Mouse (Mus musculus) right cerebral cortex, adult 18-20 months (tissue): Measurements from ENCODE around the gene Ubap2l.

Experiments
- DNase-seq: peaks from one replicate; pipeline ENCODE4 v3.0.0; 2022; ENCODE audit warnings: mixed read lengths

Ubap2l gene

GRCm38 (mm10) chr3:90065553-90065952 lies 13.1 kb upstream of the Ubap2l start:
- peak; percentile 33 for DNase-seq

GRCm38 (mm10) chr3:90064383-90064782 lies 12.0 kb upstream of the Ubap2l start:
- no peak for DNase-seq

- no peak for DNase-seq
These were observed 10.1 kb upstream of the Ubap2l start for GRCm38 (mm10) chr3:90062539-90062938.

- DNase-seq, result no peak
These were observed 9.1 kb upstream of the Ubap2l start for GRCm38 (mm10) chr3:90061549-90061948.

- peak; percentile 58 for DNase-seq
These were observed 732 bp downstream of the Ubap2l start, which contains the start of gene 4933434E20Rik for GRCm38 (mm10) chr3:90051441-90052350. Gene 4933434E20Rik (plus strand): TSS chr3:90051636.

GRCm38 (mm10) chr3:90049691-90050090 lies 2.7 kb downstream of the Ubap2l start:
- DNase-seq, result no peak

GRCm38 (mm10) chr3:90036263-90036662 lies 16.2 kb downstream of the Ubap2l start:
- no peak for DNase-seq

GRCm38 (mm10) chr3:90034653-90035052 lies 17.8 kb downstream of the Ubap2l start:
- no peak for DNase-seq

- no peak for DNase-seq
These were observed 35.8 kb downstream of the Ubap2l start for GRCm38 (mm10) chr3:90016626-90017025.

- no peak for DNase-seq
These were observed 42.1 kb downstream of the Ubap2l start for GRCm38 (mm10) chr3:90010291-90010690.

- DNase-seq, result no peak
These were observed 48.2 kb downstream of the Ubap2l start for GRCm38 (mm10) chr3:90004091-90004796.

- no peak for DNase-seq
These were observed 52.6 kb downstream of the Ubap2l start for GRCm38 (mm10) chr3:89999830-90000229.

- DNase-seq, result no peak
These were observed 53.3 kb downstream of the Ubap2l start for GRCm38 (mm10) chr3:89999090-89999489.

GRCm38 (mm10) chr3:89998612-89999054 lies 53.8 kb downstream of the Ubap2l start, which contains the start of gene Hax1:
Gene Hax1 (minus strand): TSS chr3:89998780.
- peak; percentile 95 for DNase-seq

GRCm38 (mm10) chr3:89997791-89998495 lies 54.5 kb downstream of the Ubap2l start:
- DNase-seq, result peak; percentile 48

GRCm38 (mm10) chr3:89994807-89995515 lies 57.5 kb downstream of the Ubap2l start:
- DNase-seq, result no peak

GRCm38 (mm10) chr3:89987822-89988221 lies 64.6 kb downstream of the Ubap2l start:
- DNase-seq, result no peak

- DNase-seq, result no peak
These were observed 65.2 kb downstream of the Ubap2l start for GRCm38 (mm10) chr3:89987211-89987610.

GRCm38 (mm10) chr3:89982426-89982825 lies 70.0 kb downstream of the Ubap2l start:
- DNase-seq, result no peak

- DNase-seq, result no peak
These were observed 75.6 kb downstream of the Ubap2l start for GRCm38 (mm10) chr3:89976859-89977258.

- DNase-seq, result no peak
These were observed 83.9 kb downstream of the Ubap2l start for GRCm38 (mm10) chr3:89968509-89968908.

- DNase-seq, result no peak
These were observed 85.5 kb downstream of the Ubap2l start for GRCm38 (mm10) chr3:89966946-89967345.
